Mouse (Mus musculus) brain, embryonic 14.5 days (tissue): ENCODE measurements around the gene Ccdc183. TPM values are rescaled to one million over a fixed set of nuclear protein-coding genes. Genes with fewer than 3 reads are reported as not detected.

Experiments
- DNase-seq: peaks from one replicate; pipeline ENCODE4 v3.0.0-alpha.2; 2011; ENCODE audit warnings: low read depth
- CTCF ChIP-seq: fragments of 200-500 bp; IDR thresholded peaks from 2 replicates; pipeline ENCODE4 v1.5.1; 2012; ENCODE audit warnings: inconsistent platforms, mild to moderate bottlenecking, moderate library complexity, borderline replicate concordance; ENCODE audit not compliant: insufficient read depth, insufficient read length; ENCODE audit errors: extremely low read depth
- POLR2A ChIP-seq: fragments of 200-500 bp; IDR thresholded peaks from 2 replicates; pipeline ENCODE4 v1.6.1; 2012; ENCODE audit warnings: mild to moderate bottlenecking, inconsistent platforms, borderline replicate concordance; ENCODE audit not compliant: poor library complexity, insufficient read depth, insufficient read length, severe bottlenecking; ENCODE audit errors: extremely low read depth
- polyA plus RNA-seq: library from polyadenylated mRNA; depleted of rRNA; stranded (reverse); fragments of >200 nt; gene quantifications from 2 replicates; pipeline ENCODE4 v1.2.3, GENCODE M21; 2012

The Ccdc183 gene
- polyA plus RNA-seq, 1 experiment, result 0.07 TPM

GRCm38 (mm10) chr2:25582466-25583119 is 34.9 kb downstream of the Ccdc183 start:
- DNase-seq, result peak; percentile 67

GRCm38 (mm10) chr2:25581901-25582301 is 35.6 kb downstream of the Ccdc183 start:
- TF ChIP-seq CTCF, result no peak
- TF ChIP-seq POLR2A, result no peak
- no peak for DNase-seq

More at GRCm38 (mm10) chr2:25582466-25583119, 34.9 kb downstream of the Ccdc183 start:
- no peak for TF ChIP-seq POLR2A
- TF ChIP-seq CTCF, result no peak

- TF ChIP-seq CTCF, result peak; percentile 89
- TF ChIP-seq POLR2A, result no peak
Observed at GRCm38 (mm10) chr2:25581294-25581864, 36.1 kb downstream of the Ccdc183 start, which contains the start of gene Ajm1. Gene Ajm1, minus strand, starts transcription at chr2:25581757.

GRCm38 (mm10) chr2:25580621-25581101 is 36.8 kb downstream of the Ccdc183 start:
- TF ChIP-seq POLR2A, result no peak
- TF ChIP-seq CTCF, result no peak
- no peak for DNase-seq

More at GRCm38 (mm10) chr2:25581294-25581864, 36.1 kb downstream of the Ccdc183 start, which contains the start of gene Ajm1:
- DNase-seq, result peak; percentile 86

GRCm38 (mm10) chr2:25579737-25580460 is 37.6 kb downstream of the Ccdc183 start:
- peak; percentile 56; the same call in 1 of the 2 replicates for TF ChIP-seq CTCF
- TF ChIP-seq POLR2A, result no peak
- peak; percentile 61 for DNase-seq

- TF ChIP-seq CTCF (no peak), POLR2A (no peak)
- DNase-seq, result no peak
Observed at GRCm38 (mm10) chr2:25578796-25579736, 38.4 kb downstream of the Ccdc183 start.

- TF ChIP-seq CTCF (no peak; the same call in 1 of the 2 replicates), POLR2A (no peak)
- no peak for DNase-seq
Observed at GRCm38 (mm10) chr2:25577951-25578795, 39.3 kb downstream of the Ccdc183 start.

GRCm38 (mm10) chr2:25576965-25577891 is 40.2 kb downstream of the Ccdc183 start:
- no peak for TF ChIP-seq POLR2A
- DNase-seq, result peak; percentile 25
